Mouse (Mus musculus) layer of hippocampus, postnatal 14 days (tissue): ENCODE data around the gene Eif2ak3. TPM values are rescaled to one million over a fixed set of nuclear protein-coding genes. Genes with fewer than 3 reads are reported as not detected.
"Not testable (repeated sequence)": the region's sequence is repeated elsewhere in the genome, so short reads cannot be mapped to it uniquely, and the experiment has no call there.

Experiments
- DNase-seq, 2 experiments: peaks; one replicate each; pipeline ENCODE4 v3.0.0; 2021 to 2022; ENCODE audit warnings: low spot score in 2 of 2, mixed read lengths in 1 of 2
- long read RNA-seq, 2 experiments: library from polyadenylated mRNA; stranded (forward); transcript quantifications; one replicate each; pipeline ENCODE4 v2.0.0; 2021
- total RNA-seq, 2 experiments: library from RNA; stranded (reverse); gene quantifications; 2 replicates each; pipeline ENCODE4 v1.2.3; 2021

Gene Eif2ak3
- total RNA-seq = 10 to 100 TPM; 24.7 to 24.8 TPM
- long read RNA-seq, experiment 1, full-length matches to known transcripts = 9 of 12 reads
- long read RNA-seq, experiment 1, partial matches to known transcripts = 0 of 12 reads
- long read RNA-seq, experiment 1, other reads (novel, unspliced or antisense) = 3 of 12 reads
- long read RNA-seq, experiment 2, full-length matches to known transcripts = 13 of 15 reads
- long read RNA-seq, experiment 2, partial matches to known transcripts = 2 of 15 reads
- long read RNA-seq, experiment 2, other reads (novel, unspliced or antisense) = 0 of 15 reads

DNA sequence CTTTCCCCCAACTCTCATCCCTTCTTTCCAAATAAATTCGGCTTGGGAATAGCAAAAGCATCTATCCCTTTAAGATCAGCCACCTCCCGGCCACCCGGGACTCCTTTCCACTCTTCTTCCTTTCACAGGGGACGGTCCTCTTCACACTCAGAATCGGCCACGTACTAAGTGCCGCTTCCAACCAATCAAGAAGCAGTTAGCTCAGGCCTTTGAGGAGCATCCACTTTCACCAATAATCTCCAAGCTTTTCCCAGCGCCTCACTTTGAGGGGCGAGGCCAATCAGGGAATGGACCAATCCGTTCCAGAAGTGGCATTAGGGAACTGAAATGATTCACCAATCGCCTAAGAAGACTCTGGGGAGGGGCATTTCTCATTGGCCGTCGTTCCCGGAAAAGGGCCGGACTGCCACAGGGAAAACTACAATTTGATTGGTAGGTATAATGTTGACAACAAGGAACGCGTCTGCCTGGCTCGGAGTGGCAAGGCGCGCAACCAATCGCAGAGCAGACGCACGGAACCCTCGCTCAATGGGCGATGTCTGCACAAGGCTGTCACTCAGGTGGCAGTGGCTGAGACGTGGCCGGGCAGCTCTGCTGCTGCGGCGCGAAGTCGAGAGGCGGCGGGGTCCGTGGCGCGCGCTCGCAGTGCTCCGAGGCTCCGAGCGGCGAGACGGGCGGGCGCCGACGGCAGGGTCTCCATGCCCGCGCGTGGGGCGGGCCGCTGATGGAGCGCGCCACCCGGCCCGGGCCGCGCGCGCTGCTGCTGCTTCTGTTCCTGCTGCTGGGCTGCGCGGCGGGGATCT, at the start of gene Eif2ak3:
TSS of gene Eif2ak3 (plus strand) at position 514 of the 803 bp plus-strand sequence.
- DNase-seq = peak; percentile 98 to 100

DNA sequence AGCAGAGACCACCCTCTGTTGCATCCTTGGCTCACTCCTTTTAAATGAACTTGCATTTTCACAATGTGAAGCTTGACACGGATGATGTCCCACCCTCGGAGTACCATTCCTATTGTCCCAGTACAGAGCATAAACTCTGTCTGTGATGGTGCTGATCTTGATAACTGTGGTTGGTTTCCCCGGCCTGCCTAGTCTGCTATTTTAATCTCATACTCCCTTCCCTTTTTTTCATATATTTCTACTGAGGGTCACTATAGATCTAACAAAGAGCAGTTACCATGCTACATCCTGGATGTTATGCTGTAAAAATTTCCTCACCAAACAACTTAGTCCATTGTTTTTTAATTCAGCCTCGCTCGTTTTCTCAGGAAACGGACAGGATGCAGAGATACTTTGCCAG, 47.4 kb upstream of the Eif2ak3 start:
- no peak for DNase-seq

DNA sequence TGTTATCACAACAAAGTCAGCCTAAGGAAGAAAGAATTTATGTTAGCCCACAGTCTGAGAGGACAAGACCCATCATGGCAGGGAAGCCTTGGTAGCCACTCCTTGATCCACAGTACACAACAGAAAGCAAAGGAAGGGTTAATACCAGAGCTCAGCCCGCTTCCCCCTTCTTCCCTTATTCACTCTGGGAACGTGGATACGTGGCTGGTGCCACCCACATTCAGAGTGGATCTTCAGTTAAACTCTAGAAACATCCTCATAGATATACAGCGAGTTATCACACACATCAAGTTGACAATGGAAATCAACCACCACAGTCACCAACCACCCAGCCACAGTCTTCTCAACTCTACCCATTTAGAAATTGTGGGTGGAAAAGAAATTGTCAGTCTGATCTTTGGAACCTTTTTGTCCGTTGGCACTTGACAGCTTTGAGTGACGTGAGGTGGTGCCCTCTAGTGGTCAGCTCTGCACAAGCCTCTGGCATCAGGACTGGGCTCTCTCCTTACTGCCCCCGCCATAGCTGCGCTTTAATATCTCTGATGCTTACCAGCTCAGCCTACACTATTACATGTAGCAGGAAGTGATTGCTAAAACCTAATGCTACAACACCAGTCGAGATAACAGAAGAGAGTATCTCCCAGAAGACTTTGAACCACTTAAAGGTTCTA, 46.6 kb upstream of the Eif2ak3 start:
- peak; percentile 17 to 44 for DNase-seq

- peak; percentile 26 to 29 for DNase-seq
Measured at GRCm38 (mm10) chr6:70804632-70805031, 39.7 kb upstream of the Eif2ak3 start.

DNA sequence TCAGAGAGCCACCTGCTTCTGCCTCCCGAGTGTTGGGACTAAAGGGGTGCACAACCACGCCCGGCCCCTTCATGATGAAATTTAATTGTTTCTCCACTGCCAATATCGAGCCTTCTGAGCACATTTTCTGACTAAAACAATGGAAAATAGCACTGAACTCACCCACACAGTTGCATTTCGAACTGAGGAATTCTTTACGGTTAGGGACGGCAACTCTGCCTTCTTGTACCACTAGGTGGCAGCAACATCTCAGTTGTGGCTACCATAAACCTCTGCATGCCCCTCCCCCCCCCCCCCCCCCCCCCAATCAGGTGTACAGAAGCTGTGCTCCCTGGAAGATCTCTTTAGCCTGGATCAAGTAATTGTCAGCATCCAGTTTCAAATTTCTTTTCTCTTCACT, 39.0 kb upstream of the Eif2ak3 start:
- peak; percentile 48 to 60 for DNase-seq

DNA sequence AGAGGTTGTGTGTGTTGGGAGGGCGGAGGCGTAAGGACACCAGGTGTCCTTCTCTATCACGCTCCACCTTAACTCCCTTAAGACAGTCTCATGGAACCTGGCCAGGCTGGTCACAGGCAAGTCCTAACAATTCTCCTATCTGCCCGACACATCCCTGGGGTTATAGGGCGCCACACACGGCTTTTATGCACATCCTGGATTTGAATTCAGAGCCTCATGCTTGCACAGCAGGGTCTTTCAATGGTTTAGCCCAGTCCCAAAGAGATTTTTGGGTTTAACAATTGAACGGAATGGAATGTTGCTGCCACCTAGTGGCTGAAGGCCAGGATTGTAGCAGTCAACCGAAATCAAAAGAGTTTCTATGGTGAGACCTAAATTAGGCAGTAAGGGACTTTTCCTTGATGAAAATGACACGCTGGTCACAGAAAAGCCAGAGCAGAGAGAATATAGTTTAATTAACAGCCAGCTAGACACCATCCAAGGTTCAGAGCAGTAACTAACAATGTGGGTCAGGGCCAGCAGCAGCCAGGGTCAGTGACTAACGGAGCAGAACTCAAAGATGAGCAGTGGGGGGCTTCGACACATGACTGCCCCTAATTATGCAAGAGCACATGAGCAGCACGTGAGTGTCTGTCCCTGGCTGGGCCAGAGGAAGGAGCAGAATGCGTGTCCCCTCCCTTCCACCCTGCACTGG, 38.3 kb upstream of the Eif2ak3 start:
- peak; percentile 73 to 82 for DNase-seq

DNA sequence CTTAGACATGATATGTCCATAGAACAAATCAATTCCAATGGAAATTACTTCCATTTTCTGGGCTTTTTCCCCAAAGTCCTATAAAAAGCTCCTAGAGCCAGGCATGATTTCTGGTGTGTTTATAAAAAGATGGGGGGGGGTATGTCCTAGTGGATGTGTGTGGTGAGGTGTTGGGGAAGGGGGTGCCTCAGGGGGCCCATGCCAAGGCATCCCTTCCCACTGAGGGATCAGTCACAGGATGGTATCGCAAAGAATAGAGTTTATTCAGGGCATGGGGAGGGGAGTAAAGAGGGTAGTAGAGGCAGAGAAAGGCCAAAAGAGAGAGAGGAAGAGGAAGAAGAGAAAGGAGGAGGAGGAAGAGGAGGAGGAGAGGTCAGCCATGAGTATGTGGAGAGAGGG, 37.8 kb upstream of the Eif2ak3 start:
- DNase-seq = no peak

GRCm38 (mm10) chr6:70810524-70810923, 33.8 kb upstream of the Eif2ak3 start:
- DNase-seq = no peak

DNA sequence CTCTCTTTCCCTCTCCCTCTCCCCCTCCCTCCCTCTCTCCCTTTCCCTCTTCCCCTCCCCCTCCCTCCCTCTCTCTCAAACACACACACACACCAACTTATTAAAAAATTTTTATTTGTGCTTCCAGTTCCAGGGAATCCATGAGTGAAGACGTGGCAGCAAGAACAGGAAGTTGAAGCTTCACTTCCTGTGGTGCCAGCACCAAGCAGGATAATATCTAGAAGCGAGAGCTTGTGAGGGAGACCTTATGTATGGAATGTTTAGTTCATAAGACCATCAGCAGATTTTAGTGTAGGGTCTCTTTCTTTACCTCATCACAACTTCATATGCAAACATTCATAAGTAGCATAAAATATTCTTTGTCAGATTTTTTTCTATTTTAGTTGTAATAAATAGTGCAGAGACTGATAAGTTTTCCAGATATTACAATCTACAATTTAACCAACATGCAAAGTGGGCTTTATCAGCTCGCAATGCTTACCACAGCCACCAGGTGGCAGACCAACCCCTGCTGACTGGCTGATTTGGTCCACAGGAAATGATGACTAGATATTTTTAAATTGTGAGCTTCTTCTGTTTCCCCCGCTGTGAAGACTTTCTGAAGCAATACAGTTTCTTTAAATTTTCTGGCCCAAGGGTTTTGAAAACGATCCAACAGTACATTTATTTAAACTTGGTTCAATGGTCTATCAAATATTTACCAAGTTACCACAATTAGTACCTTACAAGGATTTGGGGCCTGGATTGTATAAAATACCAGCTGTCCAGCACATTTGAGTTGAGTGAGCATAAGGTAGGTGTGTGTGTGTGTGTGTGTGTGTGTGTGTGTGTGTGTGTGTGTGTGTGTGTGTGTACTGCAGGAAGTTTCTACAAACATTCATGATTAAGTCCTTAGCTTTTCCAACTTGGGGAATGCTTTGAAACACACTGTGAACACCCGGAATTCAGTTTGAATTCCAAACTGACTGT, 32.5 kb upstream of the Eif2ak3 start:
- DNase-seq = peak; percentile 79 to 84

DNA sequence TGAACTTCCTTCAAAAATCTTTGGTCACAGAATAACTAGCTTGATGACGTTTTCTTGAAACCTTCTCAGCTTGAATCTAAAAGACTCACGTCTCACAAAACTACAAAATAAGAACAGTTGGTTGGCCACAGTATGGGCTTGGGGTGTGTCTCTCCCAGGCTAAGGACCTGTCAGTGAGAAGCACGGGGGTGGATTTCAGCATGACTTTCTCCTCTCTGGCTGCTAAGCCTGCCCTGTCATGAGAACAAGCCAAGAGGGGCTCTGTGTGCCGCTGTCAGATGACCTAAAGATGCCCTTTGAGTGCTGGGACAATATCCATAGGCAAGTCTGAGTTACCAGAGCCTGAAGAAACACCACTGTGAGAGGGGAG, 31.8 kb upstream of the Eif2ak3 start:
- DNase-seq = no peak

DNA sequence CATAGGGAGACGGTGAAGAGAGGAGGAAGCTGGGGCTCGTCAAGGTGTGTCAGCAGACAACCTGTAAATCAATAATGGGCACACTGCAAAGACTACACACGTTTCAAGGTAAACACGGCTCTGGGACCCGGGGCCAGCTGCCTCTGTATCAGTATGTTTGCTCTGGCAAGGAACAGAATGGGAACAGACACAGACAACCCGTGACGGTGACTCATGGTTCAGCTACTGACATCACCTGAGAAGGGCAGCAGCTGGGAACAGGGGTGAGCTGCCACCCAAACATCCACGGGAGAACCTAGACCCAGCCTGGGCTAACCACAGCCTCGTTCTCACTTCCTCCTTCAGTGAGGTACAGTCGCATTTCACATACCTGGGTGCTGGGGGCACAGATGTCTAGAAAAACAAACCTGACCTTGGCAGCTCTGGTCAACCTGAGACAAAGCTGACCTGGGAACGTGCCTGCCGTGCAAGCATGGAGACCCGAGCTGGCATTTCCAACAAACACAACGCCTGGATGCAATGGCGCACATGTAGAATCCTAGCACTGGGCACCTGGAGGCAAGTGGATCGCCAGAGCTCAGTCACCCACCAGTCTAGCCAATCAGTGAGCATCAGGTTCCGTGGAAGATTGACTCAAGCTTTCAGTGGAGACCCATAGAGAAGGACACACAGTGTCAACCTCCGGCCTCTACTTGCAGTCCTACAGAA, 30.2 kb upstream of the Eif2ak3 start:
- DNase-seq = no peak

GRCm38 (mm10) chr6:70814629-70814950, 29.7 kb upstream of the Eif2ak3 start:
- DNase-seq = no peak

- no peak for DNase-seq
Measured at GRCm38 (mm10) chr6:70815471-70815870, 28.8 kb upstream of the Eif2ak3 start.

DNA sequence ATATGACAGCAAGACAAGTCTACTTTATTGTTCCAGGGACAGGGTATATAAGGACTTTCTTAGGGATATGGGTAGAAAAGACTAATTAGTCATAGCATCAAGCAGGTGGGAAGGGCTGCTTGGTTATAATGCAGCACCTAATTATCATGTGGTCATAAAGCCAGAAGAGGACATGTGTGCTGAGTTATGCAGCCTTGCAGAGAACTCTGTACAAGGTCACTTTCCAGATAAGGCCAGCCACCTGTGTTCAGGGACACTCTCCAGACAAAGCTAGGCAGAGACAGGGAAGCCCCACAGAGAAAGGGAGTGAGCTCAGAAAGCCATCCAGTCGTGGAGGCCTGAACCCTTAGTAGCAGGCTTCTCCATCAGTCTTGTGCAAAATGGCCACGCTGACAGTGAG, 22.7 kb upstream of the Eif2ak3 start:
- DNase-seq = no peak

DNA sequence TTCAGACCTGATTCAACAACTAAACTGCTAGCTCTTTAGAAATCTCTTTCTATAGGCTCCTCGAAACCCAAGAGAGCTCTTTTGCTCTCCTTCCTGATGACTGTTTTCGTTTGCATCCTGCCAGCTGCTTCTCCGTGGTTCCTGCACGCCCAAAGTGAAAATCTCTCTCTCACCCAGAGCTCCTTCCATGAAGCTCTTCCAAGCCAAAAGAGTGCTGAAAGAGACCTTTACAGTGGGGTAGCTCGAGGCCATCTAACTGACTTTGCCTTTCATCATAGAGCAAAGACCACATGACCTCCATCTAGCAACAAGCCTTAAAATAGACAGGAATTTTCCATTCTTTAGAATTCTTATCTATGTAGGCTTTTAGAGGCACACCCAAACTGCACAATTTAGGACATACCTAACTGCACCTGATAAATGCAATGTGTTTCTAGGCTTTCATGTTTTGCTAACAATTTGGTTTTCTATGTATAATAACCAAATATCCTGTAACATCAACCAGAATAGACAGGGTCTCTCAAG, 21.9 kb upstream of the Eif2ak3 start:
- DNase-seq = no peak

GRCm38 (mm10) chr6:70823277-70823676, 21.0 kb upstream of the Eif2ak3 start:
- DNase-seq = not testable (repeated sequence)

GRCm38 (mm10) chr6:70824085-70824986, 20.0 kb upstream of the Eif2ak3 start:
- DNase-seq = peak; percentile 47 to 51

- DNase-seq = no peak
Measured at GRCm38 (mm10) chr6:70824987-70825337, 19.4 kb upstream of the Eif2ak3 start.

GRCm38 (mm10) chr6:70829451-70829850, 14.9 kb upstream of the Eif2ak3 start:
- DNase-seq = no peak
